8 mouse cellular contexts compared by ENCODE assay signal in the genomic region with DNA sequence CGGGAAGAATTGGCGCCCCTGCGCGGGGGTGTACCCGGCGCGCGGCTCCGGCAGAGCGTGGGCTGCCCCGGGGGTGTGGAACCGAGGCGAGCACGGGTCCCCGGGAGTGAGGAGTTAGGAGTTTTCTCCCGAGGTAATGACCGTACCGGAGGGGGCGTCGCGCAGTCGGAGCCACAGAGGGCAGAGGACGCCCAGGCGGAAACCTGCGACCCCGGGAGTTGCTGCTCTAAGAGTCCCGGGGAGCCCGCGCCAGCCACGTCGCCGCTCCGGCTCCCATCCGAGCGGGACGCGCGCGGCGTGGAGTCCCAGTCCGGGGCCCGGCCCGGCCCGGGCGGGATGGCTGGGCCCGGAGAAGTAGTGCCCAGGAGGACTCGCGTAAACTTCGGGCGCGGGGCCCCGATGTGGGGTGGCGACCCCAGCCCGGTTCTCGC. TPM values are rescaled to one million over a fixed set of nuclear protein-coding genes. Genes with fewer than 3 reads are reported as not detected.
DNase-seq lines count a peak whose midpoint lies in the region; ATAC-seq and TF ChIP-seq lines count a peak whose summit lies in the region.

No protein-coding gene starts in this region.

- peak overlapping the region; percentile 73 for H3K27ac ChIP-seq in liver, embryonic 14.5 days
- H3K27ac ChIP-seq in small intestine, adult 2 months (ENCODE audit: insufficient read depth, low read depth, low read length) = peak overlapping the region; percentile 93

- peak overlapping the region; percentile 98 for H3K4me3 ChIP-seq in erythroblast, embryonic 14.5 days (replicated peaks)
- H3K4me3 ChIP-seq in liver, embryonic 14.5 days (ENCODE audit: insufficient read depth in 1 of 2, low read depth in 2 of 2, low read length in 2 of 2) = peak overlapping the region; percentile 68 to 96
- H3K4me3 ChIP-seq in small intestine, adult 2 months (ENCODE audit: low read depth, low read length) = peak overlapping the region; percentile 100

- H3K4me1 ChIP-seq in erythroblast, embryonic 14.5 days (ENCODE audit: control insufficient read depth) = peaks cover 74% of the 10 kb centered on the region
- H3K4me1 ChIP-seq in liver, embryonic 14.5 days (replicated peaks; ENCODE audit: control insufficient read depth in 2 of 2, insufficient read depth in 2 of 2, low read length in 1 of 2) = peaks cover 29 to 39% of the 10 kb centered on the region in 2 experiments
- peaks cover 9% of the 10 kb centered on the region; the same call in 1 of the 2 replicates for H3K4me1 ChIP-seq in small intestine, adult 2 months (ENCODE audit: control insufficient read depth, insufficient read depth, insufficient read length, low read length)

- TF ChIP-seq CTCF in liver, embryonic 14.5 days (IDR thresholded peaks at IDR 0.05; ENCODE audit: low read depth) = no peak
- TF ChIP-seq CTCF in small intestine, adult 2 months (IDR thresholded peaks at IDR 0.05; ENCODE audit: extremely low read depth, insufficient read length, insufficient replicate concordance, low read depth, low read length) = no peak

- no peak for TF ChIP-seq EP300 in liver, embryonic 14.5 days (IDR thresholded peaks at IDR 0.05; ENCODE audit: low read depth)

- 0% methylated on average over 41 of the region's 55 CpGs for WGBS in liver, embryonic 14.5 days (ENCODE audit: insufficient replicate concordance)
- under 1% methylated on average over 54 of the region's 55 CpGs for WGBS in small intestine, adult 2 months

- peak; percentile 75 for DNase-seq in thymus, postnatal 14 days
- DNase-seq in thymus, postnatal 25 days = no peak
- DNase-seq in forelimb bud, embryonic 11.5 days (ENCODE audit: low read depth, low spot score) = peak; percentile 27
- DNase-seq in liver, embryonic 14.5 days (ENCODE audit: low read depth in 3 of 3, low spot score in 3 of 3) = peak in 1 of 3 experiments; percentile 24
- no peak for DNase-seq in layer of hippocampus, adult 8-10 months (ENCODE audit: low spot score in 2 of 2)

- H3K9me3 ChIP-seq in erythroblast, embryonic 14.5 days (ENCODE audit: control insufficient read depth, low read length) = peaks cover 5% of the 10 kb centered on the region
- H3K9me3 ChIP-seq in liver, embryonic 14.5 days (ENCODE audit: control insufficient read depth, low read length) = no peaks in the 10 kb centered on the region; the same call in none of the 2 replicates

- peaks cover 2% of the 10 kb centered on the region; the same call in 1 of the 2 replicates for H3K36me3 ChIP-seq in erythroblast, embryonic 14.5 days (ENCODE audit: control insufficient read depth)
- H3K36me3 ChIP-seq in liver, embryonic 14.5 days (replicated peaks; ENCODE audit: control insufficient read depth, insufficient read depth, low read depth) = no peaks in the 10 kb centered on the region
- H3K36me3 ChIP-seq in small intestine, adult 2 months (ENCODE audit: control insufficient read depth, insufficient read depth, low read length) = no peaks in the 10 kb centered on the region

- H3K9ac ChIP-seq in liver, embryonic 14.5 days (replicated peaks) = peak overlapping the region; percentile 97

- H3K4me2 ChIP-seq in liver, embryonic 14.5 days (ENCODE audit: low read depth) = peak overlapping the region; percentile 82

- no peak for TF ChIP-seq POLR2A in small intestine, adult 2 months (IDR thresholded peaks at IDR 0.05; ENCODE audit: low read depth, low read length)

- H3K27me3 ChIP-seq in erythroblast, embryonic 14.5 days (ENCODE audit: control insufficient read depth) = no peaks in the 10 kb centered on the region
- H3K27me3 ChIP-seq in liver, embryonic 14.5 days (ENCODE audit: control insufficient read depth, insufficient read depth, low read length) = no peaks in the 10 kb centered on the region
- H3K27me3 ChIP-seq in small intestine, adult 2 months (ENCODE audit: control insufficient read depth, insufficient read depth, low read length) = no peaks in the 10 kb centered on the region

- ATAC-seq in erythroblast, adult 5-6 weeks (replicated peaks; ENCODE audit: low FRiP score, poor library complexity, severe bottlenecking) = no peak
- ATAC-seq in liver, embryonic 14.5 days (ENCODE audit: insufficient read depth) = peak; percentile 15

RNA-seq across cellular contexts. Expression of a gene that starts 0.5 kb away (rescaled TPM):
- 0.42 and 0.50 TPM in 2 replicates for polyA plus RNA-seq in erythroblast, embryonic 14.5 days (2012)
- total RNA-seq in erythroblast, adult 5-6 weeks (2015; ENCODE audit: low replicate concordance) = 16.3 and 17.3 TPM in 2 replicates
- 13.4 and 21.0 TPM in 2 replicates for total RNA-seq in erythroblast, adult 5-6 weeks (2017; ENCODE audit: low replicate concordance)
- polyA plus RNA-seq in liver, embryonic 14.5 days (2012; rRNA removed) = 3.0 and 4.8 TPM in 2 replicates
- polyA plus RNA-seq in liver, embryonic 14.5 days (2014; fragmentation: Nextera tagmentation; extraction: Ambion mirVana) = 8.8 TPM in 2 replicates
- 2.1 and 2.5 TPM in 2 replicates for polyA plus RNA-seq in small intestine, adult 2 months (2012; rRNA removed)
- 10 to 100 TPM; 22.9 to 25.2 (median 24.0) TPM for total RNA-seq in layer of hippocampus, adult 8-10 months (2022)

Comparison
In these comparisons a context has a peak if more than half of its experiments do, and no peak if none do; other contexts are left out.
1. DNase-seq: peak in thymus, postnatal 14 days (single experiment) and forelimb bud, embryonic 11.5 days (single experiment); none in thymus, postnatal 25 days (single experiment) and layer of hippocampus, adult 8-10 months (0 of 2).
2. Peak in every context shown above with its lines, with median percentiles within 50 percentile points of each other: H3K4me3 ChIP-seq.